Mouse (Mus musculus) liver, adult (tissue): ENCODE measurements at regions not wholly inside any gene's neighbourhood (a gene's known extent, or its start where the extent isn't known, plus 50 kb on each side); places are given as distances from the start of the nearest gene placed in this dataset.

Experiments used
- GATA4 ChIP-seq: IDR thresholded peaks from 2 replicates; pipeline ENCODE4 v1.6.1; 2014; ENCODE audit warnings: mild to moderate bottlenecking, low read length; ENCODE audit not compliant: insufficient replicate concordance

DNA sequence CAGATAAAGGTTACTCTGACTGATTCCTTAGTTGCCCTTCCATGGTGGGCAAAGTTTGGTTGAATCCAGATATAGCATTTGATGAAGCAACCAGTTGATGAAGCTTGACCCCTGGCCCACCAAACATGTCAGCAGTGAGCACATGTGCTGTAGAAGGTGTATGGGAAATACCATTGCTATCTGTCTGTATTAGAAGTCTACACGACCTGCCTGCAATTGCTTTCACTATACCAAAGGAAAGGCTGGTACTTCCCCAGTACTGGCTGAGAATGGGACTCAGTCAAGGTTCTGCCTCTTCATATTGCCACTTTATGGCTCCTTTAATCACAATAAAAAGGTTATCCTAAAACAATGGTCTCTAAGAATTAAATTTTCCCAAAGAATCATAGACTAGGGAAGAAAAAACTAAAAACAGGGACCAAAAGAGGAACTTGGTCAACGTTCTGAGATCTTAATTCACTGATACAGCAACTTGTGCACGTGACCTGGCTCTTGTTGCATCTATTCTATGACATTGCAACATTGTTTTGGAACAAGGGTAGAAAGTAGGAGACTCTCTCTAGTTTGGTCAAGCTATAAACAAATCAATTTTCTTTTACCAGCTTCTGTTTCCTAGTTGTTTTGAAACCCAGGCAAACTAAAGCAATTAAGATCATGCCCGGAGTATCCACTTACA, 284.0 kb downstream of the Rapgef2 start:
- no peak for TF ChIP-seq GATA4

DNA sequence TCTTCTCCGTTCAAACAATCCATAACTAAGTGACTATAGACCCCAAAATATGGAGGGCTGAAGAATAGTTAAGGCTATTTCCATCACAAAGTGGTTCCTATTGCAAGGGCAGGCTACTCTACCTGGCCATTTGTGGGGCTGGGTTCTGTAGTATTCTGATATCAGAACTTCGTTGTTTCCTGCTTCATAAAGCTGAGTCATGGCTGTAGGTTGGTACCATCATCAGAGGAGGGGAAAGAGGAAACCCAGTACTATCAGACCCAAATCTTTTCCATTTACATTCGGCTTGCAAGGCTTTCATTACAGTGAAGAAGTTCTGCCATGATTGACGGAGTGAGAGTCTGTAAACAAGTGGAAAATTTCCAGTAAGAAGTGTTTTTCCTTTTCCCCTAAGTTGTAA, 284.6 kb downstream of the Rapgef2 start:
- no peak for TF ChIP-seq GATA4

DNA sequence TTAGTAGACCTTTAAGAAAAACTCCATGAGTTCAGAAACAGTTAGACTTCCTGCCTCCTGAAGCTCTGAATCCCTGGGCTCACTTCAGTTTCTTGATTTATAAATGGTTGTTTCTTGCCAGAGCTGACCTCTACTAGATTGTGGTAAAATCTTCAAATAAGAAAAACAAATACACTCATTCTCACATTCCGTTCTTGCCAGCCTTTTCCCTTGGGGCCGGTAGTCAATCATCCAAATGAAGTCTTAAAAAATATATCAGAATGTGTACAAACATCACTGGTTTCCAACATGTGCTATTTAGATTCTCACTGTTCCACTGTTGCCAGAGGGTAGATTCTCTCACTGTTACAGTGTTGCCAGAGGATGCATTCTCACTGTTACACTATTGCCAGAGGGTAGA, 286.0 kb downstream of the Rapgef2 start:
- TF ChIP-seq GATA4 = no peak

DNA sequence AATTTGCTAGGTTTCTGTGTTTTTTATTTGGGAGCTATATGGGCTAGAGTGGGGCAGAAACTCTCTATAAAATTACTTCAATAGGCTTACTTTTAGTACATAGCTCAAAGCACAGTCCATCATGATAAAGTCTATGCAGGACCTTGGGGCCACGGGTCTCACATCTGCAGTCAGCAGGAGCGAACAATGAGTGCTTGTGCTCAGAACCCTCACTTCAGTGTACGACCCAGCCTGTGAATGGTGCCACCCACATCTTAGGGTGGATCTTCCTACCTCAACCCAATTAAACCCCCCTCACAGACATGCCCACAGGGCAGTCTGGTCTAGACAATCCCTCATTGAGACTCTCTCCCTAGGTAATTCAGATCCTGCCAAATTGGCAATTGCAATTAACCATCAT, 286.5 kb downstream of the Rapgef2 start:
- no peak for TF ChIP-seq GATA4

DNA sequence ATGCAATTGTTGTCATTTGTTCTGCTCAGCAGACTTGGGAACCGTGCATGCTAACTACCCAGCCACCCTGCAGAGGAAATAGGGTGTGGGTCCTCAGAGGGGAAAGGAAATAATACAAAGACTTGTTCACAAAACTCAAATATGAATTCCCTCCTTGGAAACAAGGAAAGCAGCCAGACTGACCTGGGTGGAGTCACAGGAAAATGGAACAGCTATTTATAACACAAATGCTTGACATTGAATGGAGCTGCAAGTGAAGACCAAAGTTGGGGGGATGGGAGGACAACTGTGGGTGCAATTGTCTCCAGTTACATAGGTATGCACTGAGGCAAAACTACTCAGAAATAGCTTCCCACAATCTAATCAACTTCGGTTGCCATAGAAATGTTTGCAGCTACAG, 298.2 kb downstream of the Rapgef2 start:
- no peak for TF ChIP-seq GATA4

DNA sequence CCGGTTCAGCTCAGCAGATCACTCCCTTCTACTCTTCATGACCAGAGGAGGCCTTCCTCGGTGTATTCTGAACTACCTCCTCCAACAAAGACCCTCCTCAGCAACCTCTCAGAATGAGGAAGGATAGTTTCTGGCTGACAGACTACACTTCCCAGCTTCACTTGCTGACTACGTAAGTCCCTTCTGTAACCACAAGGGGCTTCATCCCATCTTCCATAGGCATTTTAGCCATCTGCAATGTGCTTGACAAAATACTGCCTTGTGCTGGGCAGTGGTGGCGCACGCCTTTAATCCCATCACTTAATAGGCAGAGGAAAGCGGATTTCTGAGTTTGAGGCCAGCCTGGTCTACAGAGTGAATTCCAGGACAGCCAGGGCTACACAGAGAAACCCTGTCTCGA, 299.6 kb downstream of the Rapgef2 start:
- TF ChIP-seq GATA4 = no peak

DNA sequence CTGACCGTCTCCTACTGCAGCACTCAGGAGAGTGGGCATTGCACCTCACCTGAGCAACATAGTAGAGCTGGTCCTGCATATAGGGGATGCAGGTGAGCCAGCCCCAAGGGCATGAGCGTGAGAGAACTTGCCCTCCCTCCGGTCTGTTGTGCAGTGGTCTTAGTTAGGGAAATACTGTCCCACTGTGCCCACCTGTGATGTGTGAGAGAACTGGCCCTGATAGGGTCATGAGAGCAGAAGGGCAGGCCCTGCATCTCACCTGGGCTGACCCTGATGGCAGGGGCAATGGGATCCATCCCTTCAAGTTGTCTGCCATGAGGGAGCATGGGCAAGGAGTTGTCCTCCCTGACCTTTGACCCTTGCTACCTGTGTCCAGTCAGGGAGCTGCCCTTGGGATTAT, 305.3 kb downstream of the Rapgef2 start:
- no peak for TF ChIP-seq GATA4

DNA sequence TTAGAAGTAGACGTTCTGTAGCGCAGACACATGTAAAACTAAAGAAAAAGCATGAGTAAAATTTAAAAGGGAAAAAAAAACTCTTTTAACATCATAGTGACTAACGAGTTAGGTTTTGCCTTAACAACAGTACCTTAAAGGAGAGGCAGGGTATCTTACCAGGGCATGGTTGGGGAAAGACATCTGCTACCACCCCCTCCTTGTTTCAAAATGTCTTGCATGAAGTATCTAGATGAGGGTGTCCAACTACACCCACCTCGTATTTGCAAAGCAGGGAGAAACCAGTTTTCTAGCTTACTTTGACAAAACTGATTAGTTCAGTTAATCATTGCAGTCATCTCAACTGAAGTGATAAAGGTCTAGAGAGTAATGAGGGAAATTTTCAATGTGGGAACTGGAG, 307.5 kb downstream of the Rapgef2 start:
- TF ChIP-seq GATA4 = no peak

DNA sequence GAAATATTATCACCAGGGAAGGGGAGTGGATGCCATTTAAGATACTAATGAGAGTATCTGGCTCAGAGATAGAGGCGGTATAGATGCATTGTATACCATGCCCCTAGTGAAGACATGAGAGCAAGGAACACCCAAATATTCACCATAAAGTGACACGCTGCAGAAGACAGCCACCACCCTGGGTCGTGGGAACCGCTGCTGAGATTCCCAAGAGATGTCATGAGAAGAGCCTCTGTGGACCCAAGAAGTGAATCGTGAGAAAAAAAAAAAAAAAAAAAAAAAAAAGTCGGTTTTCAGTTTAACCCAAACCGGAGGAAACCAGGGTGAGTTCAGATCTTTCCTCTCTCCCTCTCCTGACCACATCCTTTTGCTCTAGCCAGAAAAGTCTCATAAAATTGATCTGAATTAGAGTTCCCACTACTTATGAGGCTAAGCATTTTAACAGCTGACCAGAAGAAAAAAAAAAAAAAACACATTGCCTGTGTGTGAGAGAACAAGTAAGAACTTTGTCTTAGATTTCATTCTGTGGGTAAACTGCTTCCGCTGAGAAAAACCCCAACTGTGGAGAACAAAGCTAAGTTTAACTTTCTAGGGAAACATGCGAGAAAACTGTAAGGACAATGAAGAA, 322.0 kb downstream of the Rapgef2 start:
- no peak for TF ChIP-seq GATA4

DNA sequence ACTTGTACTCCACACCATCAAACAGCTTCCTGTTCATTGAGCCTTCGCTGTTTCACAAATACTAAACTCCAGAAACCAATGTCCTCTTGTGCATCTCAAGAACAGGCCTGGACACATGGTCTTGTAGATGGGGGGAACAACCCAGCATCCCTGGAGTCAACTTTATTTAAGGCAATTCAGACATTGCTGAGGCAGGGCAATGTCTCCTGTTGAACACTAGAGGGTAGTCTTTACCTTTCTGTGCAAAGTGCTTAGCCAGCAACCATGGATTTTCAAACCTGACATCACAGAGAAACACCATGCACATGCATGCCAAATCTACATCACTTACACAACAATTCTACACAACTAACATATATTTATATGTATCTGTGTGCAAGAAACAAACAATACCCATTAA, 327.5 kb downstream of the Rapgef2 start:
- no peak for TF ChIP-seq GATA4

DNA sequence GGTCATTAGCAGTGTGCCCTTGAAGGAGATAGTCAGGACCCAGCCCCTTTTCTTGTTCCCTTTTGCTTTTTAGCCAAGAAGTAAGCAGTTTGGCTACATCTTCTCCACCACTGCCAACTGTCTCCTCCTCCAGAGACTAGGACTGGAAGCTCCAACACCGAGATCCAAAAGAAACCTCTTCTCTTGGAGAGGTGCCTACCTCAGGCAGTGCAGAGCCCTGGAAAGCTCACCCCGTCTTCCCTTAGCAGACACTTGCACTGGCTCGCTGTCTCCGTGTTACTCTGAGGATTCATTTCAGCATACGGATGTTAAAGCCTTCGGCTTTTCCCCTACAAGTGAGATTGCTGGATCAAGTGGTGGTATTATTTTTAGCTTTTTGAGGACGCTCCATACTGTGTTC, 331.0 kb downstream of the Rapgef2 start:
- no peak for TF ChIP-seq GATA4

DNA sequence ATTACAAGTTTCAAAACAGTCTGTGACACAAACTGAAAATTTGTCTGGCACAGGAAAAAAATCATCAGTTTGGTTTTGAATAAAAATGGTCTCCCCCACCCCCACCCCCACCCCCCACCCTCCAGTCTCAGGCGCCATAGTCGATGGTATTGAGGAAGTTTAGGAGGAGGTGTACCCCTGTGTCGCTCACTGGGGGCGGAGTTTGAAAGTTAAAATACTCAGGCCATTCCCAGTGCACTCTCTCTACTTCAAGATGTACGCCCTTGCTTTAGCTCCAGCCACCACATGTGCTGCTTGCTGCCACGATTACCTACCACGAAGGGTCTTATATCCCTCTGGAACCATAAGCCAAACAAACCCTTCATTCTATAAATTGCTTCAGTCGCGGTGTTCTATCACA, 337.6 kb downstream of the Rapgef2 start:
- TF ChIP-seq GATA4 = no peak

DNA sequence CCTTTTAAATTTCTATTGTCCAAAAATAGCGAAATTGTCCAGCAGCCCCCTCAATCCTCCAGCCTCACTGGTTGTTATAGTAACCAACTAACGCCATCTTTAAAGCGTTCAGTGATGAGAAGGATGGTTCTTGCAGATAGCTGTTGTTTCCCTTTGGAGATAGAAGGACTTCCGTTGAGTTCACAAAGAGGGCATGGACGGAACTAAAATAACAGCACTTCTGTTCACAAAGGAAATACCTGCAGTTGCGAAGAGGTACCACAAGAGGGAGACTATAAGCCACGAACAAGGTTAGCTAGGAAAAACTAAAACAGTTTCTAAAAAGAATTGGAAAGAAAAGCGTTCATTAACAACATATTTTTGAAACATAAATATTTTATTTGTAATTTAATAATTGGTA, 338.1 kb downstream of the Rapgef2 start:
- peak; percentile 55; the same call in 1 of the 2 replicates for TF ChIP-seq GATA4

DNA sequence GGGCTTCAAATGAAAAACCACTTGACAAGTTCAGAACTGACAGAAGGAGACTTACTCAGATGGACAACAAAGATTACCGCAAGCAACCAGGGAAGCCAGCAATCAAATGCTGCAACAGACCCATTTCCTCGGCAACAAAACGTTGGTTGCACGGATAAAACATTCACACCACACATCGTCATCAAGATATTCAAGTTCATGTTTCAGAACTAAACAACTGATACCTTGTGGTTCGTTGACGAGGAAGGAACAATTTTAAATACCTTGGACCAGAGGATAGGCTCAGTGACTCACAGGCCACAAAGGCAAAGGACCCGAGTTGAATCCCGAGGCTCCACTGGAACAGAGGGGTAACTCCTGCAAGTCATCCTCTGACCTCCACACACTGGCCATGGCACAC, 339.1 kb downstream of the Rapgef2 start:
- no peak for TF ChIP-seq GATA4

DNA sequence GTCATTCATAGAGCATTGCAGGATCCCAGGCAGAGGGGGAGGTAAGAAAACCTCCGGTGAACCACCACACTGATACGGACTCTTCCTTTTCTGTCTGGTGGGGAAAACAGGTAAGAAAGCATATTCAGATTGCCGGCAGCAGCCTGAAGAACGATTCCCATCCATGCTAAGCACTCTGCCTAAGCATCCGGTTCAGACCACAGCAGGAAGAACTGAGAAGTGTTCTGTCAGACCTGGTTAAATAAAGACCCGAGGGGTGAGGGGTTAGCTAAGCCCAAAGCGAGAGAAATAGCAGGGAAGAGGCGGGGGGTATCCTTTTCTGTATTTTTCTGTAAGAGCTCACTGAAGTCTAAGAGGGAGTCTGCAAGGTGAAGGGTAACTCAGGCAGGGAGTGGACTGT, 342.1 kb downstream of the Rapgef2 start:
- TF ChIP-seq GATA4 = no peak

DNA sequence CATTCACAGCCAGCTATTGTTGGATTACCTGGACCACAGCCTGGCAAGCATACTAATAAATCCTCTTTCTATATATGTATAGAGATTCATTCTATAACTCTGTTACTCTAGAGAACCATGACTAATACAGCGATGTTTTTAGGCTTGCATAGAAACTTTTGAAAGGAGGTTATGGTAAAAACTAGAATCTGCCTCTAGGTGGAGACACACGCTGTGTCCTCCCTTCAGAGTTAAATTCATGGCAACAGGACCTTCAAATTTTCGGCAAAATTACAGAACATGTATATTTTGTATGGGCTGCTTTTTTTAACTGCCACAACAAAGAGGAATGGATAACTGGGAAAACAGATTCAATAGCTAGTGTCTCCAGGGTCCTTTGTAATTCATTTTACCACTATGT, 353.3 kb downstream of the Rapgef2 start:
- TF ChIP-seq GATA4 = no peak

DNA sequence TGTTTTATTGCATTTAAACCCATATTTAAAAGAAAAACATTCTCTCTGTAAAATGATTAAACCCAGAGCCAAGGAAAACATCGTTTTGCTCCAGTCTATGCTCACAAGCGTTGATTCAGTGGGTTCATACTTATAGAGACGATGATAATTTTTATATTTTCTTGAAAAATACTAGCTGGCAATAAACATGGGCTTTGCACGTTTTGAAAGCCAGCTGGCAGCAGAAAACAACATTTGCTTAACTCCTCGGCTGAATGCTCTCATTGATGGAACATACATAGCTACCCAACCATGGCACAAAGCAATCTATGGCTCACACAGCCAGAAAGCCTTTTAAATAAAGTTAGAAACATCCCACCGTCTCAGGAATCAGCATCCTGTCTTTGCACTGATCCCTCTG, 366.5 kb downstream of the Rapgef2 start:
- no peak for TF ChIP-seq GATA4
